Mouse (Mus musculus): ENCODE results near the gene Arhgap11a.

GRCm38 (mm10) chr2:113849141-113849540 lies 680 bp upstream of the Arhgap11a start:
- TF ChIP-seq CTCF (conservative IDR thresholded peaks at IDR 0.05 in 1 of 2, IDR thresholded peaks at IDR 0.05 in 1 of 2; ENCODE audit: low read depth in 2 of 2, low read length in 2 of 2) (no peak), POLR2A (IDR thresholded peaks at IDR 0.05; ENCODE audit: low read depth, low read length) (no peak), USF1 (IDR thresholded peaks at IDR 0.05; ENCODE audit: low read depth, low read length) (no peak)
